Mouse (Mus musculus) myocyte (in vitro differentiated cells): Measurements from ENCODE around the gene Thsd7a.

Experiments used
- MAX ChIP-seq: IDR thresholded peaks from one replicate; pipeline ENCODE4 v1.6.1; 2011; ENCODE audit warnings: low read depth, mild to moderate bottlenecking, control low read depth
- MYOD1 ChIP-seq, 3 experiments: IDR thresholded peaks; one replicate each; pipeline ENCODE4 v1.6.1; 2011; ENCODE audit warnings: control low read depth in 2 of 3, low read depth in 2 of 3, mild to moderate bottlenecking in 2 of 3, moderate library complexity in 1 of 3; ENCODE audit not compliant: insufficient read length in 2 of 3, control insufficient read depth in 1 of 3
- POLR2A ChIP-seq: IDR thresholded peaks from one replicate; pipeline ENCODE4 v1.6.1; 2011; ENCODE audit warnings: low read depth, mild to moderate bottlenecking, control low read depth, moderate library complexity; ENCODE audit not compliant: insufficient read length
- TCF12 ChIP-seq: IDR thresholded peaks from one replicate; pipeline ENCODE4 v1.6.1; 2011; ENCODE audit warnings: mild to moderate bottlenecking, control low read depth; ENCODE audit not compliant: poor library complexity, insufficient read depth, severe bottlenecking

DNA sequence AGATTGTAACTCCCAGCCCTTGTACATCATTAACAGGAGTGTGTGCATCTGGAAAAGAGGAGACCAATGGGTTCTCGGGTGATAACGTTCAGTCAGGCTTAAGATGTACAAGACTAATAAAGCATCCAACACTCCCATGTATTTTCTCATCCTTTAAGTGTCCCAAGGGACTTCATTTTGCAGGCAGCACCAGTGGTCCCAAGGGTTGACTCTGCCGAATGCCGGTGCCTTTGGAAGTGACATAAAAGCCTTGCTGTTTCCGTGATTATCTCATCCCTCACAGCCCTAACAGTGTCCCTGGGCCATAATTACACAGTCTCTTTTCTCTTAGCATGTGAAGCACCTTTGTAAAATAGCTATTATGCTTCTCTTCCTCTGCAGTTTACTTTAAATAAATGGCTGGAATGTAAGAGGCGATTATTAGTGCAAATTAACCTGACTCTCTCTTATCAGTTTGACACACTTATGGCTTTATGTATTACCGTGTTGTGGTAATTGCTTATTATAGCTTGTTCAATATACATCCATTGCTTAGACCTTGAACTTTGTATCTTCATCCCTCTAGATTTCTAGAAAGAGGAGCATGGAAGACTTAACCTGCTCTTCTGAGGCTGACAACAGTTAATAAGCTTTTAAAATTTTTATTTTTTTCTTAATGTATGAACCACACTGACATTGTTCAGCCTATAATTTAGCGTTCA, 35.9 kb upstream of the Thsd7a start:
- TF ChIP-seq MAX (no peak), POLR2A (no peak), TCF12 (no peak), MYOD1 (IDR thresholded peaks at IDR 0.05; ENCODE audit: control insufficient read depth in 1 of 3, insufficient read length in 2 of 3, low read depth in 2 of 3) (no peak)
